Mouse (Mus musculus): ENCODE data around the gene Hdac8. TPM values are rescaled to one million over a fixed set of nuclear protein-coding genes. Genes with fewer than 3 reads are reported as not detected.

Gene Hdac8
- polyA plus RNA-seq, 1 experiment from 2014 or later: 11.7 TPM

- H3K4me2 ChIP-seq (replicated peaks): no peak overlapping the region
- WGBS: 74% methylated on average over 4 of the region's 4 CpGs
- no peak overlapping the region for H3K27ac ChIP-seq (replicated peaks)
- no peak overlapping the region for H3K9ac ChIP-seq
- ATAC-seq (ENCODE audit: insufficient number of reproducible peaks, low FRiP score, low TSS enrichment, low read depth): no peak
- no peak overlapping the region for H3K4me3 ChIP-seq (replicated peaks)
- no peaks in the 10 kb centered on the region for H3K4me1 ChIP-seq
- H3K36me3 ChIP-seq: no peaks in the 10 kb centered on the region
- no peaks in the 10 kb centered on the region for H3K9me3 ChIP-seq (replicated peaks)
- H3K27me3 ChIP-seq: peaks cover 12% of the 10 kb centered on the region; the same call in 1 of the 2 replicates
Measured at GRCm38 (mm10) chrX:102259772-102260171, 245.4 kb downstream of the Hdac8 start.

GRCm38 (mm10) chrX:102253892-102254291 is 251.3 kb downstream of the Hdac8 start:
- WGBS: 18% methylated on average over 7 of the region's 7 CpGs
- peak overlapping the region; percentile 6; the same call in 1 of the 2 replicates for H3K4me3 ChIP-seq (replicated peaks)
- no peak overlapping the region for H3K9ac ChIP-seq
- H3K4me1 ChIP-seq: no peaks in the 10 kb centered on the region; the same call in 1 of the 2 replicates
- H3K27me3 ChIP-seq: peaks cover 39% of the 10 kb centered on the region
- H3K9me3 ChIP-seq (replicated peaks): no peaks in the 10 kb centered on the region
- H3K27ac ChIP-seq (replicated peaks): no peak overlapping the region
- ATAC-seq (ENCODE audit: insufficient number of reproducible peaks, low FRiP score, low TSS enrichment, low read depth): no peak
- peak overlapping the region; percentile 36 for H3K4me2 ChIP-seq (replicated peaks)
- H3K36me3 ChIP-seq: no peaks in the 10 kb centered on the region

GRCm38 (mm10) chrX:102251937-102252860 is 253.0 kb downstream of the Hdac8 start, which contains the start of gene Cited1:
Cited1 (minus strand) TSS chrX:102252181.
- WGBS: 20% methylated on average over 44 of the region's 44 CpGs
- ATAC-seq (ENCODE audit: insufficient number of reproducible peaks, low FRiP score, low TSS enrichment, low read depth): peak; percentile 91
- no peak within 1 kb of the TSS for H3K27ac ChIP-seq (replicated peaks)

GRCm38 (mm10) chrX:102251221-102251936 is 253.8 kb downstream of the Hdac8 start:
- peak overlapping the region; percentile 54 for H3K4me3 ChIP-seq (replicated peaks)
- peaks cover 49% of the 10 kb centered on the region for H3K27me3 ChIP-seq
- WGBS: 15% methylated on average over 37 of the region's 80 CpGs
- ATAC-seq (ENCODE audit: insufficient number of reproducible peaks, low FRiP score, low TSS enrichment, low read depth): peak; percentile 44; the same call in 1 of the 2 replicates
- no peaks in the 10 kb centered on the region for H3K36me3 ChIP-seq
- H3K27ac ChIP-seq (replicated peaks): no peak overlapping the region
- peak overlapping the region; percentile 85 for H3K4me2 ChIP-seq (replicated peaks)
- 0 out of 2 replicates have a peak overlapping the region, but pooled peaks have one; percentile 6 for H3K9ac ChIP-seq
- no peaks in the 10 kb centered on the region; the same call in 1 of the 2 replicates for H3K4me1 ChIP-seq
- H3K9me3 ChIP-seq (replicated peaks): no peaks in the 10 kb centered on the region

More at GRCm38 (mm10) chrX:102251937-102252860, 253.0 kb downstream of the Hdac8 start, which contains the start of gene Cited1:
- H3K4me3 ChIP-seq (replicated peaks): peak within 1 kb of the TSS; percentile 54
- H3K9me3 ChIP-seq (replicated peaks): no peaks in the 10 kb centered on the region
- peak within 1 kb of the TSS; percentile 85 for H3K4me2 ChIP-seq (replicated peaks)
- H3K36me3 ChIP-seq: no peaks in the 10 kb centered on the region
- H3K27me3 ChIP-seq: peaks cover 49% of the 10 kb centered on the region
- 0 out of 2 replicates have a peak within 1 kb of the TSS, but pooled peaks have one; percentile 6 for H3K9ac ChIP-seq
- no peaks in the 10 kb centered on the region; the same call in 1 of the 2 replicates for H3K4me1 ChIP-seq

GRCm38 (mm10) chrX:102250891-102251170 is 254.3 kb downstream of the Hdac8 start:
- no peak overlapping the region for H3K9ac ChIP-seq
- ATAC-seq (ENCODE audit: insufficient number of reproducible peaks, low FRiP score, low TSS enrichment, low read depth): no peak
- H3K4me3 ChIP-seq (replicated peaks): peak overlapping the region; percentile 54
- peaks cover 49% of the 10 kb centered on the region for H3K27me3 ChIP-seq
- 17% methylated on average over 24 of the region's 24 CpGs for WGBS
- H3K4me1 ChIP-seq: no peaks in the 10 kb centered on the region; the same call in 1 of the 2 replicates
- no peaks in the 10 kb centered on the region for H3K36me3 ChIP-seq
- H3K9me3 ChIP-seq (replicated peaks): no peaks in the 10 kb centered on the region
- H3K4me2 ChIP-seq (replicated peaks): peak overlapping the region; percentile 85
- no peak overlapping the region for H3K27ac ChIP-seq (replicated peaks)

DNA sequence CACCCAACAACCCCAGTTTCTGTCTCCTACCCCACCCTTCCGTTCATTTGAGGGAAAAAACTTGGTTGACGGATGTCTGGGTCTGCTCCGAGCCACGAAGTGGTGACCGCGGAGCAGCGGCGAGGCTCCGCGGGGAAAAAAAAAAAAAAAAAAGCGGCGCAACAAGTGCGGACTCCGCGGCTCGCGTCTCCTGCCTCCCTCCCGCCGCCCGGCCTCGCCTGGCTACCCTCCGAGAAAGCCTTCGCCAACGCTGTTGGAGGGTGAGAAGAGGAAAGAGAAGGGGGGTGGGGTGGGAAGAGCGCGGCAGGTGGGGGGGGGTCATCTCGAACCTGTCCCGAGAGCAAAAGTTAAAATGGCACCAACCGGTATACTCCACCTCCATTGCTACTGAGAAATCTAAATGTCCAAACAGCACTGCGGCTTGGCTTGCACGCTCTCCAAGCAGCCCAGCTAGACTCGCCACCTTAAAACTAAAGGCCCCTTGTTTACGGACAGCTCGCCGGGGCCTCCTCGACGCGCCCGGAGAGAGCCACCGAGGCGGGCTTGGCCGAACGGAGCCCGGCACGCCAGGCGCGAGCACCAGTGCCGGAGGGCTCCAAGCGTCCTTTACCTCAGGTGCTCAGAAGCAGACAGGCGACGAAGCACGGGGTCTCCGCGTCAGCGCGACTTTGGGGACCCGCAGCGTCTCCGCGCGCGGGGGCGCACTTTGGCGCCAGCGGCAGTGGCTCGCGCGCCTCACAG is 254.8 kb downstream of the Hdac8 start:
- Histone ChIP-seq H3K4me2 (replicated peaks) (peak overlapping the region; percentile 85), H3K4me1 (no peaks in the 10 kb centered on the region; the same call in 1 of the 2 replicates), H3K4me3 (replicated peaks) (peak overlapping the region; percentile 54), H3K27ac (replicated peaks) (no peak overlapping the region), H3K27me3 (peaks cover 49% of the 10 kb centered on the region), H3K36me3 (no peaks in the 10 kb centered on the region), H3K9me3 (replicated peaks) (no peaks in the 10 kb centered on the region), H3K9ac (no peak overlapping the region)
- ATAC-seq (ENCODE audit: insufficient number of reproducible peaks, low FRiP score, low TSS enrichment, low read depth): no peak
- WGBS: 18% methylated on average over 54 of the region's 68 CpGs

DNA sequence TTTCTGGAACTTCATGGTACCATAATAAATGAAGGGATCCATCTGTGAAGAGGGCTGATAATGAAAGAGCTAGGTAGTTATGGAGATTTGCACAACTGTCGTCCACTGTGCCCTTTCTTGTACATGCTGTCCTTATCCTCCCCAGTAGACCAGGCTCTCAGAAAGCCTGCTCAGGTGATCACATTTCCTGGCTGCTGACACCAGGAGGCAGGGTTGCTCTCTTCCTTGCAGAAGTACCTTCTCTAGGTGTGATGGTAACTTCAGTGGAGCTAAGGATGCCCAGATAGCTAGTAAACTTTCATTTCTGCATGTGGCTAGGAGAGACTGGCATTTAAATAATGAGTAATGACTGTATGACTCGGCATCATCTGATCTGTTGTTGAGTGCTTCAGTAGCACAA is 260.8 kb downstream of the Hdac8 start:
- H3K9me3 ChIP-seq (replicated peaks): no peaks in the 10 kb centered on the region
- H3K4me1 ChIP-seq: no peaks in the 10 kb centered on the region
- no peak for ATAC-seq (ENCODE audit: insufficient number of reproducible peaks, low FRiP score, low TSS enrichment, low read depth)
- H3K27ac ChIP-seq (replicated peaks): no peak overlapping the region
- H3K4me3 ChIP-seq (replicated peaks): no peak overlapping the region
- H3K27me3 ChIP-seq: peaks cover 14% of the 10 kb centered on the region
- WGBS: 68% methylated on average over 2 of the region's 2 CpGs
- H3K9ac ChIP-seq: no peak overlapping the region
- H3K4me2 ChIP-seq (replicated peaks): no peak overlapping the region
- no peaks in the 10 kb centered on the region for H3K36me3 ChIP-seq

Small RNAs within 50 kb of the gene (microRNA-seq; reads per million reads assigned to microRNA genes)
- not detected for gene Gm26318 (ENCODE audit: borderline number of aligned reads)

Other genes with a start within 250 kb of the Hdac8 start
- 8.6 and 9.5 TPM in 2 replicates for gene Phka1, start 138.9 kb upstream of the Hdac8 start, polyA plus RNA-seq (2015; fragmentation: Nextera tagmentation; extraction: Ambion mirVana)
- gene Gm3880, start 181.6 kb upstream of the Hdac8 start, polyA plus RNA-seq (2015; fragmentation: Nextera tagmentation; extraction: Ambion mirVana): not detected in 2 replicates
- not detected in 2 replicates for gene Gm9112, start 202.3 kb upstream of the Hdac8 start, polyA plus RNA-seq (2015; fragmentation: Nextera tagmentation; extraction: Ambion mirVana)
- gene Dmrtc1b, start 202.5 kb upstream of the Hdac8 start, polyA plus RNA-seq (2015; fragmentation: Nextera tagmentation; extraction: Ambion mirVana): not detected in 2 replicates

Measured in embryonic facial prominence, embryonic 15.5 days (tissue).